Mouse (Mus musculus) 416B (cell line): ENCODE measurements around the gene Tshz2.

ENCODE experiments used
- DNase-seq: peaks from one replicate; pipeline ENCODE4 v3.0.0; 2011; ENCODE audit warnings: low read depth

Tshz2 gene

DNA sequence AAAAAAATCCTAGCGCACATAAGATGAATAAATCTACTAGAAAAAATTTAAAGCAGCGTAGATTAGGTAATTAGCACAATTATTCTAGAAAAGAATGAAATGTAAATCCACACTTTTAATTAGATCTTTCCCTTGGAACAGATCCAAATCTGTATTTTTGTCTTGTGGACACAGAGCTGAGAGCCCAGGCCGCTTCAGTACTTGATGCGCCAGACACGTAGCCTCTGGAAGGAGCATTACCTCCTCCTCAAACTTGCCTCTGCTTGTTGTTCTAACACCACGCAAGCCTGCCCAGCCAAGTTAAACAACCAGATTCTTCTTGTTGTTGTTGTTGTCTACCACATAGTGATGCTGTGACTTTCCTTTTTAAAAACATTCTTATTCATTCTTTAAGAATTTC lies 310.9 kb downstream of the Tshz2 start:
- no peak for DNase-seq

DNA sequence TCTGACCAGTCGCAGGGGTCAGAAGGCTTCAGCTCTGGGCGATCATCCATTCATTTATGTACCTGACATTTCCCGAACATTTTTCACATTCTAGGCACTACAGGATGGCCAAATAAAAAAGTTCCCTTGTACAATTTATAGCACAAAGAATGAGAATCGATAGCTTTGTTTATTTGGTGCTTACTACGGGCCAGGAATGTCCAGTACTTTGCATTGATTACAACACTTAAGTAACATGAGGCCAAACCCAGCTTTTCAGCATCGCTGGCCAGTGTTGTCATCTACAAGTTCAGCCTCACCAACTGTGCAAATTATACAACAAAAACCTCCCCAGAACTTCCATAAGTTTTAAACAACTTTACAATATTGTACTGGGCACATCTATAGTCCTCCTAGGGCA lies 315.3 kb downstream of the Tshz2 start:
- no peak for DNase-seq

DNA sequence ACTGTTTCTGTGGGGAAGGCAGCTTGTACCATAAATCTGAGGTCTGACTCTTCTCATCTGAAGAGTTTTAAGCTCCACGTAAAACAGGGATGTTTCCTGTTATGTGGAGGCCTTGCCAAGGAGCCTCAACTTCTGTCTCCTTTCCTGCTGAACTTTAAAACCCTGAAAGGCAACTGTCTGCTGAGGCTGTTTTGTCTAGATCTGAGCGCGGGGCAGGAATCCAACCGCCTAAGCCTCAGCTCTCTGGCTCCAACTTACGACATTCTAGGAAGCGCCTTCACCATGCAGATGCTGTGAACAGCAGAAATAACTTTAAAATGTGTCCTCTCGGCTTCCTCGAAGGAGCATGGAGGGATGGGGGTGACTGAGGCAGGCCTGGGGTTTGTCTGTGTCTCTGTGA lies 318.2 kb downstream of the Tshz2 start:
- DNase-seq: no peak

DNA sequence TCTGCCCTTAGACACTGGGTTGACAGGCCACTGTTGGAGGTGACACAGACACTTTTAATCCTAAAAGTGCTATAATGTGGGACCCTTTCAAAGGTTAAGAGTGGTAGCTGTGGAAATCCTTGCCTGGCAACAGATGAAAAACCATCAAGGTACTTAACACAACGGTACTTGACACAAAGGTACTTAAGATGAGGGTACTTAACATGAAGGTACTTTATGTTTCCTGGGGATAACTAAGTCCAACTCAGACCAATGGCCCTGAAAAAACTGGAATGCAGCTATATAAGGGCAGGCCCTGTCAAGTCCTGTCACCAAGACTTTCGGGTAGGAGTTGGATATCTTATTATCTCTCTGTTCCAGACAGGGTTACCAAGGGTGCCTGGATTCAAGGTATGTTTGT lies 320.2 kb downstream of the Tshz2 start:
- DNase-seq: no peak

DNA sequence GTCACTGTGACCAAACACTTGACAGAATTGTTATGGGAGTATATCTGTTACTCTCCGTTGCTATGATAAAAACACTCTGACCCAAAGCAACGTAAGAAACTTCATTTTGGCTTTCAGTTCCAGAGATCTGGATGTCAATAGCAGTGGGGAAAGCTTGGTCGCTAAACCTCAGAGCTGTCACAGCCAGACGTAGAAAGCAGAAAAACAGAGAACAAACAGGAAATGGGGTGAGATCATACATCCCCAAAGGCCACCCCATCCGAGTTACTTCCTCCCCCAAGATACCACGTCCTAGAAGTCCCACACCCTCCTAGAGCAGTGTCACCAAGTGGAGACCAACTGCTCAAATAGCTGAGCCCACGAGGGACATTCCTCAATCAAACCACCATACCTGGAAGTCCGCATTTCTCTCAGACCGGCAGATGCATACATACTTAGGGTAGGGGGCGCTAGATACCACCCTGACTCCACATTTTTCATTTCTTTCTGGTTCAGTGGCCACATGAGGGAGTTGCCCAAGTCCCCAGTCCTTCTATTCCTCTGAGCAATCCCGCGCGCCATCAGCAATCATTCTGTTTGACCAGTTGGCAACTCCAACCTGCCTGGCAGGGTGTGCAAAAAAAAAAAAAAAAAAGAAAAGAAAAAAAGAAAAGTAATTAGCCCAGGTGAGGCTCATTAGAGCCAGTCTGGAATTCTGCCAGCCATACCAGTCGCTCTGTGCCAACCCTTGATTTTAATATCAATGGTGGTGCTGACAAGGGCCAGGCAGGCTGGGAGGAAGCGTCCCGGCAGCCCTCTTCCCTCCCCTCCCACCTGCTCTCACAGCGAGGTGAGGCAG lies 326.1 kb downstream of the Tshz2 start:
- no peak for DNase-seq

DNA sequence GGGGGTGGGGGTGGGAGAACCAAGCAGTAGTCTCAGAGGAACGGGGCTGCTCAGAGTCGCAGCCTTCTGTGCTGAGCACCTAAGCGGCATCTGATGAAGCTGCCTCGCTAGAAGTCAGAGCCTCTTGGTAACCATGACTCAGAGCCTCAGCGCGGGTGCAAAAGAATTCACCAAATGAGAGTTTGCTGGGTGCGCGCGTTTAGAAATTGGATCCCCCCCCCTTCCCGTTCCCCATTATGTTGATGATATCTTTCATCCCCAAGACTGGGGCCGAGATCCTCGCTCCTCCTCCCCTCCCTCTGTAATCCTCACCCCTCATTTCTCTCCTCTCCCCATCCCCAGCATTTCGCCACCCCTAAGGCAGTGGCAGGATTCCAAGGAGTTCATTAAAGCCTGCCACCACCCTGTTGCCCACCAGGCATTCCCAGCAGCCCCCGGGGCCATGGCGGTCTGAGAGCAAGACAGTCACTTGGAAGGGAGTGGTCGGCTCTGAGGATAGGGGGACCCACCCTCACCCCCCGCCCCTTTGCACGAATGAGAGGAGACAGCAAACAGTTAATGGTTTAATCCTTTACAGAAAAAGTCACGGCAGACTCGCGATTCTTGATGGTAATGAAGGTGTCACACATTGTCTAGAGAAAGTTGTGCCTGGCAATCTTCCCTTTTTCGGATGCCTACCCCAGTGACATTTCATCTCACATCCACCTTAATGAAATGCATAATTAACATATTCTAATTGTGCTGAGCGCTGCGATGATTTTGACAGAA lies 328.8 kb downstream of the Tshz2 start:
- no peak for DNase-seq

DNA sequence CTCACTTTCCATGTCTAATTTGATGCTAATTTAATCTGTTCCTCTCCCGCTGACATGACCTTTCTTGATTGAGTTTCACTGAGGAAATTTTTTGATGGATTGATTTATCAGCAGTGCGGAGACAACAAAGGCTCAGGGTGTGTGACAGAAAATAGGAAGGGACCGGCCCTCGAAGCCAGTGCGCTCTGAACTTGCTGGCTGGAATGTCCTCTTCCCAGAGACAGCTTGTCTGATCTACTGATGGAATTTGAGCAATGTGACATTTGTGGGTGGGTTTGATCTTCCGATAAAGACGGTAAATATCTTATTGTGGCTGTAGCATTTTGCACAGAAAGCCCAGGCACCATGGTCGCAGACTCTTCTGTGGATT lies 329.4 kb downstream of the Tshz2 start:
- no peak for DNase-seq

DNA sequence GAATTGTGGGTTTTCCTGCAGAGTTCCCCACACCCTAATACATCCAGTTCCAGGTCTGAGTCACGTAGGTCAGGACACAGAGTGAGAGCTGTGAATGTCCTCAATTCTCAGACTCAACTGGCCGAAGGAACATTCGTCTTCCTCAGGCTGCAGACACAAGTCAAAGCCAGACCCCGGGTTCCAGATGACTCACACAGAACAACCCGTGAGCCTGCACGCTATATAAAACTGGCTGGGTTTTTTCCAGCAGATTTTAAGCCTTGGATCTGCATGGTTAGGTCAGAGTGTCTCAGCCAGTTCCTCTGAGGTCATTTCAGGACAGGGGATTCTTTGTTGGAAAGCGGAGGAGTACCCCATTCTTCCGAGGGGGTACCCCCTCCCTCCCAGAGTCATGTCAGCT lies 330.0 kb downstream of the Tshz2 start:
- no peak for DNase-seq

DNA sequence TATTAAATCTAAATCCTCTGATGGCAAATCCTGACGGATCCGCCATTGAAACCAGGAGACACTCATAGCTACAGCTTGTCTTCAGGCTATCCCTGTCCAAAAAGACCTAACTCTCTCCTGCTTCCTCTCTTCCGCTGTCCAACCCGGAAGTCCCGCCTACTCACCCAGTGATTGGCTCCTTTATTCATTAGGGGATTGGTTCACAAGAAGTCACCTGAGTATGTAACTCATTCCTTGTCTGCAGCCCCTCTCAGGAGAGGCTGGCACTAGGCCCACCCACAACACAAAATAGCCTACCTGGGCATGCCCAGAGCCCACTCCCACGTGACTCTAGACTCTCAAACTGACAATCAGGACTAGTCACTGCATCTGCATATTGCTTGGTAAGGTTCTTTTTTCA lies 337.7 kb downstream of the Tshz2 start:
- no peak for DNase-seq

DNA sequence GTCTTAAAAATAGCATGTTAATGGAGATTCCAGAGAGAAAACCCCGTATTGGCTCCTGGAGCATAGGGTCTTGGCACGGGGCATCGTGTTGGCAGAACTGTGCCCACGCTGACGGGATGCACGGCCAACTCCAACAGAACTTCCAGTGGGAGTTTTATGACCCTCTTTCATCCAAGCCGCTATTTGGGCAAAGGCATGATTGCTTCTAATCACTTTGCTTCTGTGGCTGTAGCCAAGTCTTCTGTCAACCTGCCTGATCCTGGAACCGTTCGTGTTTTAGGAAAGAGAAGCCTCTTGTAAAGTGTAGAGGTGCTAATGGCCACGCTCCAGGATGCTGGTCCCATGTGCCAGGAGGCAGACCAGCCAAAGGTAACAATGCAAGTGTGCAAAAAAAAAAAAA lies 350.1 kb downstream of the Tshz2 start:
- no peak for DNase-seq

DNA sequence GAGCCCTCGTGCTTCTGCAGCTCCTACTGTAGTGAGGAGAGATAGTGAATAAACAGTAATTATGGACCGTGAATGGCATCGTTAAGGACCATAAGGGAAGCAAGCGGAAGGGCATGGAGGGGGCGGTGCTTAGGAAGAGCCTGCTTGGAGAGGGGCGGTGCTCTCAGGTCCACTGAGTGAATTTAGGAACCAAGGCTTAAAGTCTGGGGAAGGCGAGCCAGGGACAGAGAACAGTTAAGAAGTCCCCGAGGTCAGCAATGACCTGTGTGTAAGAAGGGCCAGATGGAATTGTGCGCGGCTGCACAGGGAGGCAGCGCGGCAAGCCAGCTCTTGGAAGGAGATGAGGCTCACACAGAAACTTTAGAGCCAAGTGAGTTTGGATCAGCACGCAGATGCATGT lies 354.4 kb downstream of the Tshz2 start:
- DNase-seq: no peak

DNA sequence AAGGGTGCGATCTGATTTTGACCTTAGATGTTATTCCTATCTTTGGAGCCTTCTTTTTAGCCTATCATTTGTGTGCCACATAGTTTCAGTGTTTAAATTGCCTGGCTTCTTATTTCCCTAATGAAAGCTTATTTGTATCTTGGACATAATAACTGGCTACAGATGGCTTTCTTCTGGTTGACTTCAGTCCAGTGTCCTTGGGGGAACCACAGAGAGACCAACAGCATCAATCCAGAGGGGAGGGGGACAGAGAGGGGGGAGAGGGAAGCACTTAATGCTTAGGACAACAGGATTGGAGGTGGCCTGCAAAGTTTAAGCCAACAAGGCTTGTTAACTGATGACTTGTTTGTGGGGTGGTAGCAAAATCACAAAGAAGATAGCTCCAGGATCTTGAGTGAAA lies 356.4 kb downstream of the Tshz2 start:
- no peak for DNase-seq

DNA sequence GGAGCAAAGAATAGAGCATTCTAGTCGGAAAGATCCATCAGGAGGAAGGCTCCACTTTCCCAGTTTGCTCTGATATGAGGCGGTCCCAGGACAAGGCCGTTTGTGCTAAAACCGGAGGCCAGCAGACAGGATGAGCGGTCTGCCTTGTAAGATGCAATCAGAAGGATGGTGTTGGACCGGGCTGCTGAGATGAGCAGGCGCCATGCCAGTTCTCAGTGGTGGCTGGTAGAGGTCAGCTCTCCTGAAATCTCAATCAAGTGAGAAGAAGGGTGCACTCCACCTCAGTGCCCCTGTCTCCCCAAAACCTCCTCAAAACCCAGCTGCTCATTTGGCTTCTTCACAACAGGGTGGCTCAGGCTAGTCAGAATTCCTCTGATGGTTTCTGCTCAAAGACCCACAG lies 358.2 kb downstream of the Tshz2 start:
- no peak for DNase-seq

DNA sequence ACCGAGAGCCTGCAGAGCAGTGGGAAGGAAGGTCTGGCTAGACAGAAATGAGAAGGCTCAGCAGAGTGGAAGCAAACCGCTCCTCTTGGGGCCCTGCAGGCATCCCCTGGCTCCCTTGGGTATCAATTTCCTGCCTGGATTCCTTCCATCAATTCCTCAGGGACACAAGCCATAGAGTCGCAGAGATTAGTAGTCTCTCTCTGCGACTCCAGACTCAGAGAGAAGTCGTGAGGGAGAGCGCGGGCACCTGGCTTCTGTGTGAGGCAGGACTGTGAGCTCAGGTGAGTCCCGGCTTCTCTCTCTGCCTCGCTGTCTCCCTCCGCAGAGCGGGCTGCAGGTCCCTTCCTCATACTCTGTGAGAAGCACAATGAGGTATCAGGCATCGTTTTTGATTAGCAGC lies 363.2 kb downstream of the Tshz2 start:
- DNase-seq: no peak

DNA sequence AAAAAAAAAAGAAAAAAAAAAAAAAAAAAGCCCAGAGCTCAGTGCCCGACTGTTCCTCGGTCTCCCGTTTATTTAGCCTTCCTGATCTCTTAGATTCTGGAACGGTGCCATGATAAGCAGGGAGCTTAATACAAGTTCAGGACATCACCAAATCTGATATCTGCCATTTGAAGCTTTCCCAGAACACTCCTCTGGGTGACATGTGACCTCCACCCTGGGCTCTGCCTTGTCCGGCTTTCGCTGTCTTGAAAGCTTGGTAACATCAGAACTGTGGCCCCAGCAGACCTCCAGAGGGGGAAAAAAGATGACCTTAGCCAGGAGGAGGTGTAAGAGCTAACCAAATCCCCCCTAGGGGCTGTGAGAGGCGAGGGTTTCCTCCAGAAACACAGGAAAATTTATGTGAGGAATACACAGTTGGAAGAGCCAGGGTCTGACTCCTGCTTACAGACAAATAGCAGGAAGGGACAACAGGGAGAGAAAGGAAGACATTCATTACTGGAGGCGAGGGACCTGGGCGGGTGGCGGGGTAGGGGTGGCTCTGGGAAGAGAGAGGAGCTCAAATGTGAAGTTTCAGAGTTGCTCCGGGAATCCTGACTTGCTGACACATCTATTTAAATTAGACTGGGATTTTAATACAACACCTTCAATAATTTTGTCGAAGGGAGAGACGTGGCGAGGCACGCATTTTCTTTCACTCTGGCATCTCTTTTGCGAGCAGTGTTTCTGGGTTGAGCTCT lies 363.9 kb downstream of the Tshz2 start:
- DNase-seq: no peak

DNA sequence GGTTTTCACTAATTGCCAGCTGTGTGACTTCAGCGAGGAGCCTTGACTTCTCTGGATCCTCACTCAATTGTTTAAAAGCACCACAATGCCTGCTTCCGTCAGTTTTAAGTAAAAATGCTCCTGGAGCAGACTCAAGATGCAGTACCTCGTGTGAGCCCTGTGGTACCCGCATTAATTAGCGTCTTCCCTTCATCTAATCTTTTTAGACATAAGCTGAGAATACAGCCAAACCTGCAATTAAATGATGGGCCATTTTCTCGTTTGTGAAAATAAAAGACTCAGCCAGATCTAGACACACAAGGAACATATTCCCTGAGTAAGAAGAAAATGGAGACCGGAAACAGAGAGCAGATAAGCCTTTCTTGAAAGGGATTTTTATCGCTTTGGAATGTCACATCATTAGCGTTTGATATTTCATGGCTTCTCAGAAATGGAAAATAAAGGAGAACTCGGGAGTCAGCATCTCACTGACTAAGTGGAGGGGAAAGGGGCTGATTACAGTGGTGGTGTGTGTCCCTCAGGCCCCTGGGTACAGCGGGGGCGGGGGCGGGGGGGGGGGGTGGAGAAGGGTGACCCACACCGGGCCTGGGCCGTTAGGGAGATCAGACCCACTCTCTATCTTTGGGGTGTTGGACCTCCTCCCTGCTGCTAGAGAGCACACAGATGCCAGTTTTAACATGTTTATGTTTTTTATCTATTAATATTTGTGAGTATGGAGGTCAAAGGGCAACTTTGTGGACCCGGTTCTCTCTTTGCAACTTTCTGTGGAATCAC lies 364.6 kb downstream of the Tshz2 start:
- DNase-seq: no peak

DNA sequence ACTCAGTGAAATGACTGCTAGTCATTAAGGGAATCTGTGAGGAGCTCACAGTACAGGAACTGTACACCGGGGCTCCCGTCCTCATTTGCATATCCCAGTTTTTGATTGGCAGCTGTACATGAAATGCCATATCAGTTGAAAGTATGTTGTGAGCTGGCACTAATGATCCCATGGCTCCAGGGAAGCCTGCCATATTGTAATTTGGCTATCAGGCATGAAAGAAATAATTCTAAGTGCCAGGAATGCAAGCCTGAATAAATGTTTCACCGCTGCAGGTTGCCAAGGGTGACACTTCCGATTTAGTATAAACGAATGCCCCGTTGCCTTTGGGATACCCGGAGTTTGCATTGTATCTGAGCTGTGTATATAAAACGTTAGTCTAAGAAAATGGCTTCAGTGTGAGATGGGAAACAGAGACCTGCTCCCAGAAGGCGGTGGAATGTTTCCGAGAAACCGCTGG lies 366.1 kb downstream of the Tshz2 start:
- no peak for DNase-seq

DNA sequence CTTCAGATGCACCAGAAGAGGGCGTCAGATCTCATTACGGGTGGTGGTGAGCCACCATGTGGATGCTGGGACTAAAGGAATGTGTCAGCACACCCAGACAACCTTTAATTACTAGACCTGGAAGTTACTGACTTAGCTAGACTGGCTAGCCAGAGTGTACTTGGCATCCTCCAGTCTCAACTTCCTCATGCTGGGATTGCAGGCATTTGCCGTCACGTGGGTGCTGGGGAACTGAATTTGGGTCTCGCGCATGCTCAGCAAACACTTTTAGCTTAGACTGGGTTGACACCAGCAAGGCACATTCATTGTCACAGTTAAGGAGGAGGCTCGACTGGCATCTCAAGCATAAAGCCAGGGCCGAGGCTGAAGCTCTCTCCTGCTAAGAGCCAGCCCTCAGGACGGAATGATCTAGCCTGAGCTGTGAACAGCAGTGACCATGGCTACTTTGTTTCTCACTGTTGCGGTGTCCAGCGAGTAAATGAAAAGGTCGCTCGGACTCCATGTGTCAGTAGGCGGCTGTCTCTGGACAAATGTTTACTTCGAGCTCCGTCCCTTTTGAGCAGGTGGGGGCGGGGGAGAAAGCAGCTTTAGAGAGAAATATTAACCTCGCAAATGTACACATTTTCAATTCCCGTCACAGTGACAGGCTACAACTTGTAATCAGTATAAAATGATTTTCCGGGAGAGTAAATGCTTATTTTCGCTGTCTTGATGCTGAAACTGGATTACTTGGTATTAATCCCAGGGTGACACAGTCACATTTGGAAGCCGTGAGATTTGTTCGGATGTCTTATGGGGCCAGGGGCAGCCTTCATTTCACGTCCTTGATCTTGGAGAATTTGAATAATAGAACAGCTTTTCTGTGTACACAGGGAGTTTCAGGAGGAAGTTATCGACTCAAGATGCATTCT lies 370.0 kb downstream of the Tshz2 start:
- no peak for DNase-seq

DNA sequence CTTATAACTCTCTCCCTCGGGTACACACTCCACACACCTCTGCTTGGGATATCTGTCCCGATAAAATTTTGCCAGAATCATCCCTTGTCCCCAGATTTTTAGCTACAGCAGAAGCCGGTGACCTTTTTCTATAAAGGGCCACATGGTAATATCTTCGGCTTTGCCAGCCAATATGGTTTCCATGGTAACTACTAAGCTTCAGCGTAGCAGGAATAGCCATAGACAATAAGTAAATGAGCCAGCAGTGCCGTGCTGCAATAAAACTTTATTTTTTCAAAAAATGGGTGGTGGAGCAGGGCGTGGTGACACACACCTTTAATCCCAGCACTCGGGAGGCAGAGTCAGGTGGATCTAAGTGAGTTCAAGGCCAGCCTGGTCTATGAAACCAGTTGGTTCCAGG lies 370.9 kb downstream of the Tshz2 start:
- DNase-seq: no peak

DNA sequence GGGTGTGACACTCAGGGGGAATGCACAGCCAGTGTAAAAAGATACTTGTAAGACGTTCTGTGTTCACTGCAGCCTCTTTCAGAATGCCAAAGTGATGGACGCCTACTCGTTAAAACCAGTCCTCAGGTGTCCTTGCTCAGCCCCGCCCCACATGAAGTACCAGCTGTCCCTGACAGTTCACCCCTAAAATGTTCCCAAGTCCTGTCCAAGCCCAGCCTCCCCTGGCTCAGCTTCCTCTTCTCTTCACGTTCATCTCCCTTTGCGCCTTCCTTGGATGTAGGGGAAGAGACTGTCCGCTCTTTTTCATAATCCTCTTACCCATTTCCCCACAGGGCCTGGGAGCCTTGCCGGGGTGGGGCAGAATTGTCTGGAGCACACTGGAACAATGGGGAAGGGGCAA lies 374.0 kb downstream of the Tshz2 start:
- DNase-seq: no peak

DNA sequence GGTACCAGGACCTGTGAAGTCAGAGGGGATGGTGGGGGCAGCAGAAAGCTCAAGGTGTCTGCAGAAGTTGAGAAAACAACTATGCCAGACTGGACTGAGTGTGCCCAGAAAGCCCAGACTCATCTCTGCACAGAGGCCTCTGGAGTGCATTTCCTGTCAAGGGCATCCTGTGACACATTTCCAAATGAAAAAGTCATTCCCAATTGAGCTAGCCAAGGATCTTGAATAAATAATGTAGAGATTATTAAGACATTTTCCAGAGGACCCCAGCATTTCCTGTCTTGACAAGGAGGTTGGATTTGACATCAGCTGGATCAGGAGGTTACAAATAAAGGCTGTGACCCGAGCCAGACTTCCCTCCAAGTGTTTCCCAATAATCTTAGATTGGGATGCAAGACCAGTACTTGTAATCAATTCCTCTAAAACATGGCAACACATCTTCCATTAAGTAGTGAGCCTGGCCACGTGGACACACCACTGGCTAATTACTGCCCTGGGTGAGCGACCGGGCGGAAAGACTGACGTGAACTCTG lies 374.7 kb downstream of the Tshz2 start:
- DNase-seq: no peak
